Mouse (Mus musculus) liver, embryonic 13.5 days (tissue): ENCODE measurements at regions not wholly inside any gene's neighbourhood (a gene's known extent, or its start where the extent isn't known, plus 50 kb on each side); places are given as distances from the start of the nearest gene placed in this dataset.

Experiments
- ATAC-seq: fragments of 200-750 bp; cut with Nextera tagmentation; 2 replicates; pipeline ENCODE4 v1.8.0; 2017; ENCODE audit warnings: low read depth, mild to moderate bottlenecking, moderate number of reproducible peaks, moderate library complexity
- DNase-seq: peaks from one replicate; pipeline ENCODE4 v3.0.0; 2022
- H3K27ac ChIP-seq: fragments of 300-500 bp; sonication (generic); 2 replicates; pipeline ENCODE4 v1.5.1; 2015; ENCODE audit warnings: moderate library complexity, mild to moderate bottlenecking, inconsistent platforms
- H3K27me3 ChIP-seq: fragments of 300-500 bp; sonication (generic); 2 replicates; pipeline ENCODE4 v1.6.1; 2015; ENCODE audit warnings: mild to moderate bottlenecking, inconsistent platforms
- H3K36me3 ChIP-seq: fragments of 300-500 bp; sonication (generic); 2 replicates; pipeline ENCODE4 v1.6.1; 2015; ENCODE audit warnings: mild to moderate bottlenecking, inconsistent platforms
- H3K4me1 ChIP-seq: fragments of 300-500 bp; sonication (generic); replicated peaks from 2 replicates; pipeline ENCODE4 v1.6.1; 2015; ENCODE audit warnings: inconsistent platforms
- H3K4me2 ChIP-seq: fragments of 300-500 bp; sonication (generic); 2 replicates; pipeline ENCODE4 v1.6.1; 2015; ENCODE audit warnings: inconsistent platforms, mild to moderate bottlenecking, moderate library complexity
- H3K4me3 ChIP-seq: fragments of 300-500 bp; sonication (generic); replicated peaks from 2 replicates; pipeline ENCODE4 v1.5.1; 2015; ENCODE audit warnings: mild to moderate bottlenecking, inconsistent platforms
- H3K9ac ChIP-seq: fragments of 300-500 bp; sonication (generic); 2 replicates; pipeline ENCODE4 v1.6.1; 2015; ENCODE audit warnings: mild to moderate bottlenecking, inconsistent platforms
- H3K9me3 ChIP-seq: fragments of 300-500 bp; sonication (generic); replicated peaks from 2 replicates; pipeline ENCODE4 v1.6.1; 2016; ENCODE audit warnings: inconsistent platforms
- WGBS: fragments of 180-500 bp; shearing (Covaris S2); methylation state at CpG from one replicate; pipeline ENCODE4 v1.1.7; 2015; ENCODE audit not compliant: insufficient replicate concordance; 5-methylcytosine and 5-hydroxymethylcytosine counted together

DNA sequence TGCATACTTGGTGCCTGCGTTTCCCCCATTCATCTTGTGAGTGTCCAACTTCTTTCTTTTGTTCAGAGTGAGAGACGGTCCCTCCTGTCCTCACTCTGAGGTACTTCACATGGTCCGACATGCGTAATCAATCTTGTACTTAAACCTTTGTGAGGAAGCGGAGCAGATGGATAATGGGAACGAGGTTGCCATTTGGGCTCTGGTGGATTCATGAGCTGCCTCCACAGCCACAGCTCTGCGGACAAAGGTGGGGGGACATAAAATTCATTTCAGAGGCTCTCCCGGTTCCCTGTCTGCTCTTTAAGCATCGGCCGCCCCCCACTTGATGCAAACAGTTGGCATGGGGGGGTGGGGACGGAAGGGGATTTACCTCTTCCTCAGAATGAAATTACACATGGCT, 454.7 kb downstream of the Sox2 start:
- Histone ChIP-seq H3K4me2 (no peak overlapping the region), H3K9ac (no peak overlapping the region), H3K27ac (no peak overlapping the region), H3K4me3 (no peak overlapping the region), H3K27me3 (no peaks in the 10 kb centered on the region), H3K36me3 (no peaks in the 10 kb centered on the region), H3K9me3 (no peaks in the 10 kb centered on the region), H3K4me1 (no peaks in the 10 kb centered on the region)
- ATAC-seq = no peak
- DNase-seq = no peak
- 77% methylated on average over 11 of the region's 11 CpGs for WGBS

DNA sequence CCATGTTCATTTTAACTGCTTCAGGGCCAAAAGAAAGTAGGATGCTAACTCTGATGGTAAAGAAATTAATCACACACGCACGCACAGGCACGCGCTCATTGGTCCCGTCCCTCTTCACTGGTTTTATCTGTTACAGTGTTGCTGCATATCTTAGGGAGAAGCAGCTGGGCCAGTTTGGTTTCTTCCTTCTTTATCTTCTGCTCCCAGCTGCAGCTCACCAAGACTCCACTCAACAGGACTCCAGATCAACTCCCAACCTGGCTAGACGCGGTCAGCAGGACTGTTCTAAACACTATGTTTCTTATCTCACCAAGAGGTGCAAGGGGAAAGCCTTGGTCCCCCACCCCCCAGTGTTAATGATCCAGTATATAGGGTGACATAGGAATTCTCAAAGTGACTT, 455.9 kb downstream of the Sox2 start:
- Histone ChIP-seq H3K9ac (no peak overlapping the region), H3K27me3 (no peaks in the 10 kb centered on the region), H3K36me3 (no peaks in the 10 kb centered on the region), H3K9me3 (no peaks in the 10 kb centered on the region), H3K4me1 (no peaks in the 10 kb centered on the region), H3K27ac (no peak overlapping the region), H3K4me3 (no peak overlapping the region), H3K4me2 (no peak overlapping the region)
- DNase-seq (no peak), ATAC-seq (peak; percentile 36; the same call in 1 of the 2 replicates)
- 31% methylated on average over 7 of the region's 7 CpGs for WGBS

DNA sequence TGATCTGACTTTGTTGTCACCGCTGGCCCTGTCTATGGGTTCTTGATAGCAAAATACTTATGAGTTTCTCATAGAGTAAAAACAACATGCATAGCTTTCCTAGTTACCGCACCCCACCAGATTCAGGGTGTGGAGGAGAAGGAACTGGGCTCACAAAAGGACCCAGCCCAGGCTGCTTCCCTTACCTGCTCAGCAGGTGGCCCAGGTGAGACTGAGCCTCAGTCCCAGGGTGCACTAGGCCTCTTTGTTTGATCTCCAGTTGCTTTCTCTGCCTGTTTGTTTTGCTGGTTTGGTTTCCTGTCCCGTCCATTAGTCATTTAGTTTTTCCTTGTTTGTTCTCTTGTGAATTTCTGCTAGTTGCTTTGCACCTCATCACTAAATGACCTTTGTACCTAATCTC, 483.3 kb downstream of the Sox2 start:
- Histone ChIP-seq H3K9ac (no peak overlapping the region), H3K4me3 (no peak overlapping the region), H3K9me3 (no peaks in the 10 kb centered on the region; the same call in 1 of the 2 replicates), H3K4me2 (no peak overlapping the region), H3K27me3 (no peaks in the 10 kb centered on the region), H3K4me1 (no peaks in the 10 kb centered on the region), H3K27ac (no peak overlapping the region), H3K36me3 (no peaks in the 10 kb centered on the region)
- ATAC-seq = no peak
- no peak for DNase-seq
- WGBS = 77% methylated on average over 3 of the region's 3 CpGs

DNA sequence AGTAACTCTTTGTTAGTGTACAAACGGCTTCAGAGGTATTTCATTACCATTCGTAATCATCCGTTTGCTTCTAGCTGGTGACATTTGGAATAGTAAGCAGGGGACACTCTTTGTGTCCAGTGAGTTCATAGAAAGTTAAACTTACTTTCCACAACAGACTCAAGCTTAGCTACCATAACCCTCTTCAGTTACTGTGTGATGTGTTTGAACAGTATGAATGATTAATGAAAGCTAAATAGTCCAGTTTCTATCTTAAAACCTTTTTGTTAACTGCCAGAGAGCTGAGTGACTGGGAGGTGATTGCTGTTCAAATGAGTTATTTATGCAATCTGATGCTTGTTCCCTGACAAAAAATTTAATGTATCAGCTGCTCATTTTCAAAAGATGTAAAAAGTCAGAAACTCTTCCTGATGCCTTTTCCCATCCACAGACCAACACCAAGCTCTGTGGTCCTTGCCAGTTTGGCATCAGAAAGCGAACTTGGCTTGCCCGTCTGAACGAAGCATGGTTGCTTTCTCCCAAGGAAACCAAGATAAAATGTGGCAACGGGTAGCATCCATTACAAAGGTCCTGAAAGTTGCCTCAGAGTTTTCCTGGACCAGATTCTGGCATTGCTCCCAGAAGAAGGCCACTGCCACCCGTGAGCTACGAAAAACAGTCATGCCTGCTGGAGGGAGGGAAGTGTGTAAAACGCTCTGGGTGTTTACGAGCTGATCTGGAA, 491.5 kb downstream of the Sox2 start:
- DNase-seq (no peak), ATAC-seq (no peak)
- Histone ChIP-seq H3K4me2 (no peak overlapping the region), H3K36me3 (no peaks in the 10 kb centered on the region), H3K9me3 (no peaks in the 10 kb centered on the region; the same call in 1 of the 2 replicates), H3K27me3 (no peaks in the 10 kb centered on the region), H3K9ac (no peak overlapping the region), H3K27ac (no peak overlapping the region), H3K4me1 (no peaks in the 10 kb centered on the region), H3K4me3 (no peak overlapping the region)
- 56% methylated on average over 11 of the region's 11 CpGs for WGBS

- Histone ChIP-seq H3K4me1 (no peaks in the 10 kb centered on the region), H3K36me3 (no peaks in the 10 kb centered on the region), H3K9ac (no peak overlapping the region), H3K9me3 (no peaks in the 10 kb centered on the region; the same call in 1 of the 2 replicates), H3K4me3 (no peak overlapping the region), H3K27ac (no peak overlapping the region), H3K27me3 (no peaks in the 10 kb centered on the region), H3K4me2 (no peak overlapping the region)
- 24% methylated on average over 2 of the region's 2 CpGs for whole genome bisulfite sequencing
- ATAC-seq (no peak), DNase-seq (no peak)
Measured at GRCm38 (mm10) chr3:35142683-35143082, 492.5 kb downstream of the Sox2 start.

DNA sequence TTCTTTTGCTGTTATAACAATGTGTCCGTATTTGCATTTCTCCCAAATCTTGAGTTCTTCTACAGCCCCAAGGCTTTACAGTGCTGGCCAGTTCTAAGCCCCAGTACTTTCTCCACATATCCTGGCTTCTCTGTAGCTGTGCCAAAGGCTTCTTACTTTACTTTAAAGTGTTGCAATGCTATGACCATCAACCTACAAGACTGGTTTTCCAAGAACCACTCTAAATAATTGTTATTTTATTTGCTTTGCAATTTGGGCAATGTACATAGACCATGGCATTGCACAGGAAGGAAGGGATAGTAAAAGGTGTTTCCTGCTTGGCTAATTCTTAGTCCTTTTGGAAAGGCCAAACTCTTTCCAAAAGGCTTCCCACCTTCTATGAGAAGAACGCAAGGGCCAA, 495.4 kb downstream of the Sox2 start:
- H3K9me3 ChIP-seq = no peaks in the 10 kb centered on the region; the same call in 1 of the 2 replicates
- H3K9ac ChIP-seq = no peak overlapping the region
- no peaks in the 10 kb centered on the region for H3K36me3 ChIP-seq
- no peaks in the 10 kb centered on the region for H3K4me1 ChIP-seq
- ATAC-seq (no peak), DNase-seq (no peak)
- H3K4me2 ChIP-seq = no peak overlapping the region
- H3K27me3 ChIP-seq = no peaks in the 10 kb centered on the region
- WGBS = 71% methylated on average over 2 of the region's 2 CpGs
- no peak overlapping the region for H3K4me3 ChIP-seq
- no peak overlapping the region for H3K27ac ChIP-seq

DNA sequence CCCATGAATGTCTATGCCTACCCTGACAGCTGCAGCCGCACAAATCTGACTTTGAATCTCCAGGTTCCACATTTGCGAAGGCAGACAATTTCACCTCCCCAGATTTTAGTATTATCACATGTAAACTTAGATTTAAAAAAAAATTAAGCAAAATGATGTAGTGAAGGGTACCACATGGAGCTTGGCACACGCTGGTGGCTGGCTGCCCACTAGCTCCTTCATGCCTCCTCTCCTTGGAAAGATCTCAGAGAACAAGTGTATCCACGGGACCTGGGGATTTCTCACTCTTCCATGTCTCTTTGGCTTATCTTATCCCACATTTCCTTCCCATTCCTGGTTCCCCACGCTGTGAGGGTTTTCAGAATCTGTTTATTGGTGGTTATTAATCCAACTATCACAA, 496.5 kb downstream of the Sox2 start:
- Histone ChIP-seq H3K4me1 (no peaks in the 10 kb centered on the region), H3K9me3 (no peaks in the 10 kb centered on the region; the same call in 1 of the 2 replicates), H3K9ac (no peak overlapping the region), H3K4me2 (no peak overlapping the region), H3K27me3 (no peaks in the 10 kb centered on the region), H3K4me3 (no peak overlapping the region), H3K36me3 (no peaks in the 10 kb centered on the region), H3K27ac (no peak overlapping the region)
- DNase-seq (no peak), ATAC-seq (no peak)
- 55% methylated on average over 5 of the region's 5 CpGs for WGBS

DNA sequence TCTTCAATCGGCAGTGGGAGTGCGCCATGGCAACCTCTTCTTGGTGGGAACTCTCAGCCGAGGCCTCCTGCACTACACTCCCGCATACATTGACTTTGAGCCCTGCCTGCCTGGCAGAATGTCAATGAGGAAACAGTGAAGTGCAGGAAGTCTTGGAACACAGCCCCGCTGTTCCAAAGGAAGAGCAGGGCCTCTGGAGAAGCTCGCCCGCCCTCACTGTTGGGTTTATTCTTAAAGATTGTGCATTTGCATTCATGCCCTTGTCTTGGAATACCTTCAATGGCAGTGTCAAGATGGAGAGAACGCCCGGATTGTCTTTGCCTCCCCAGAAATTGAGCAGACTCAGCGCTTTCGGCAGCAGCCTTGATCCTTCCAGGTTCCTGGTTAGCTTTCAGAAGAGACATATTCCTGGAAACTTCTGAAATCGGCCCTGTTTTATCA, 499.1 kb downstream of the Sox2 start:
- Histone ChIP-seq H3K27me3 (no peaks in the 10 kb centered on the region), H3K27ac (no peak overlapping the region), H3K9me3 (no peaks in the 10 kb centered on the region; the same call in 1 of the 2 replicates), H3K9ac (no peak overlapping the region), H3K4me3 (no peak overlapping the region), H3K4me1 (no peaks in the 10 kb centered on the region), H3K4me2 (no peak overlapping the region), H3K36me3 (no peaks in the 10 kb centered on the region)
- ATAC-seq (no peak), DNase-seq (no peak)
- 49% methylated on average over 12 of the region's 12 CpGs for WGBS

DNA sequence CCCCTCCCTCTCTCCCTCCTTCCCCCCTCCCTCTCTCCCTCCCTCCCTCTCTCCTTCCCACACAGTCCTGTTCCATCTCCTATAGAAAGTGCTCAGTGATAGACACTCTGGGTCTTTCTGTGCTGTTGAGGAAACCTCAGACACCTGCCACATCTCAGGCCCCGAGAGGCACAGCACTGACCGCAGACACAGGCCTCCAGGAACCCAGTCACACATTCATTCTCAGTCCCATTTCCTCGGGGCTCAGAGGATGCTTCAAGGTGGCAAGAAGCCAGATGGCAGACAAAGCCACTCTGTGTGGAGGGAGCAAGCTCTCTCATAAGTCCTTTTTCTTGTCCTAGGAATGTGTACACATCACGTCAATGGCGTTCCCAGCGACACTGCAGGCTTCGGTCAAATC, 502.0 kb downstream of the Sox2 start:
- no peak overlapping the region for H3K27ac ChIP-seq
- 78% methylated on average over 7 of the region's 7 CpGs for WGBS
- H3K4me2 ChIP-seq = no peak overlapping the region
- H3K36me3 ChIP-seq = no peaks in the 10 kb centered on the region
- no peak overlapping the region for H3K9ac ChIP-seq
- H3K9me3 ChIP-seq = no peaks in the 10 kb centered on the region
- no peak for DNase-seq
- no peak overlapping the region for H3K4me3 ChIP-seq
- H3K27me3 ChIP-seq = no peaks in the 10 kb centered on the region
- H3K4me1 ChIP-seq = no peaks in the 10 kb centered on the region
- no peak for ATAC-seq

DNA sequence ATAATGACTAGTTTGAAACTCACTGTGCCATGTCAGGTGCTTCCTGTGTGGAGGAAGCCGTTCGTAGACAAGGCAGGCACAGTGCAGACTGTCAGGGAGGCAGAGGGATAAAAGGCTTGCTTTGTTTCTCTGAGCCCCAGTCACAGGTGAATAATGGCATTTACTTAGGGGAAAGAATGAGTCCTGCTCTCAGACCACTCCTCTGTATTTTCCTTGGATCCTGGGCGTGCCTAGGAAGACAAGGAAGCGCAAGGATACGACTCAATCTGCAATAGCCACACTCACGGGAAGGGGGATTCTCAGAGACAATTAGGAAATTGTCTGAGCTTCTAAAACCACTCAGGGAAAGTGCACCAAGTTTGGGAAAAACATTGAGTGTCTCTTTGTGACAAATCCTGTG, 504.1 kb downstream of the Sox2 start:
- ATAC-seq (no peak), DNase-seq (no peak)

GRCm38 (mm10) chr3:35168676-35169075, 518.5 kb downstream of the Sox2 start:
- no peaks in the 10 kb centered on the region for H3K27me3 ChIP-seq
- 69% methylated on average over 1 of the region's 1 CpGs for WGBS
- H3K4me3 ChIP-seq = no peak overlapping the region

More for the DNA sequence above, 504.1 kb downstream of the Sox2 start:
- Histone ChIP-seq H3K4me2 (no peak overlapping the region), H3K9ac (no peak overlapping the region), H3K27ac (no peak overlapping the region), H3K9me3 (no peaks in the 10 kb centered on the region), H3K4me1 (no peaks in the 10 kb centered on the region), H3K36me3 (no peaks in the 10 kb centered on the region), H3K27me3 (no peaks in the 10 kb centered on the region), H3K4me3 (no peak overlapping the region)
- 48% methylated on average over 6 of the region's 6 CpGs for WGBS

GRCm38 (mm10) chr3:35178759-35179440, 528.7 kb downstream of the Sox2 start:
- Histone ChIP-seq H3K36me3 (no peaks in the 10 kb centered on the region), H3K4me2 (no peak overlapping the region), H3K9me3 (no peaks in the 10 kb centered on the region), H3K4me1 (no peaks in the 10 kb centered on the region), H3K9ac (no peak overlapping the region), H3K27me3 (no peaks in the 10 kb centered on the region), H3K27ac (no peak overlapping the region), H3K4me3 (no peak overlapping the region)
- DNase-seq = no peak
- 75% methylated on average over 12 of the region's 12 CpGs for WGBS
- no peak for ATAC-seq

More at GRCm38 (mm10) chr3:35168676-35169075, 518.5 kb downstream of the Sox2 start:
- H3K9me3 ChIP-seq = no peaks in the 10 kb centered on the region
- ATAC-seq = no peak
- H3K4me2 ChIP-seq = no peak overlapping the region
- H3K27ac ChIP-seq = no peak overlapping the region
- H3K36me3 ChIP-seq = no peaks in the 10 kb centered on the region
- no peak overlapping the region for H3K9ac ChIP-seq
- DNase-seq = no peak
- no peaks in the 10 kb centered on the region for H3K4me1 ChIP-seq
